Mouse (Mus musculus) small intestine, adult 2 months (tissue): ENCODE data around the gene Stx1b. TPM values are rescaled to one million over a fixed set of nuclear protein-coding genes. Genes with fewer than 3 reads are reported as not detected.

Source experiments
- H3K27ac ChIP-seq: fragments of 200-500 bp; 2 replicates; pipeline ENCODE4 v1.5.1; 2012; ENCODE audit warnings: low read depth, low read length, control low read depth, inconsistent platforms; ENCODE audit not compliant: insufficient read depth
- H3K27me3 ChIP-seq: fragments of 200-500 bp; 2 replicates; pipeline ENCODE4 v1.6.1; 2012; ENCODE audit warnings: mild to moderate bottlenecking, moderate library complexity, low read length, inconsistent platforms; ENCODE audit not compliant: control insufficient read depth, insufficient read depth
- H3K36me3 ChIP-seq: fragments of 200-500 bp; 2 replicates; pipeline ENCODE4 v1.6.1; 2012; ENCODE audit warnings: mild to moderate bottlenecking, low read length, control low read depth, inconsistent platforms; ENCODE audit not compliant: control insufficient read depth, insufficient read depth
- H3K4me1 ChIP-seq: fragments of 200-500 bp; 2 replicates; pipeline ENCODE4 v1.6.1; 2012; ENCODE audit warnings: low read length, inconsistent platforms, mixed read lengths; ENCODE audit not compliant: control insufficient read depth, insufficient read depth, insufficient read length
- H3K4me3 ChIP-seq: fragments of 200-500 bp; 2 replicates; pipeline ENCODE4 v1.5.1; 2012; ENCODE audit warnings: low read depth, mild to moderate bottlenecking, control low read depth, inconsistent platforms, low read length, moderate library complexity
- CTCF ChIP-seq: fragments of 200-500 bp; IDR thresholded peaks from 2 replicates; pipeline ENCODE4 v1.5.1; 2012; ENCODE audit warnings: low read depth, mild to moderate bottlenecking, control low read depth, inconsistent platforms, low read length, moderate library complexity, mixed read lengths; ENCODE audit not compliant: insufficient replicate concordance, insufficient read length; ENCODE audit errors: extremely low read depth
- POLR2A ChIP-seq: fragments of 200-500 bp; IDR thresholded peaks from 2 replicates; pipeline ENCODE4 v1.6.1; 2012; ENCODE audit warnings: low read depth, mild to moderate bottlenecking, control low read depth, inconsistent platforms, low read length, moderate library complexity
- WGBS: fragments of 180-500 bp; shearing (Covaris S2); methylation state at CpG from one replicate; pipeline ENCODE4 v1.1.7; 2018; 5-methylcytosine and 5-hydroxymethylcytosine counted together
- polyA plus RNA-seq: library from polyadenylated mRNA; depleted of rRNA; stranded (reverse); fragments of >200 nt; gene quantifications from 2 replicates; pipeline ENCODE4 v1.2.3, GENCODE M21; 2012

The Stx1b gene
- polyA plus RNA-seq, 1 experiment, result 1.8 TPM

DNA sequence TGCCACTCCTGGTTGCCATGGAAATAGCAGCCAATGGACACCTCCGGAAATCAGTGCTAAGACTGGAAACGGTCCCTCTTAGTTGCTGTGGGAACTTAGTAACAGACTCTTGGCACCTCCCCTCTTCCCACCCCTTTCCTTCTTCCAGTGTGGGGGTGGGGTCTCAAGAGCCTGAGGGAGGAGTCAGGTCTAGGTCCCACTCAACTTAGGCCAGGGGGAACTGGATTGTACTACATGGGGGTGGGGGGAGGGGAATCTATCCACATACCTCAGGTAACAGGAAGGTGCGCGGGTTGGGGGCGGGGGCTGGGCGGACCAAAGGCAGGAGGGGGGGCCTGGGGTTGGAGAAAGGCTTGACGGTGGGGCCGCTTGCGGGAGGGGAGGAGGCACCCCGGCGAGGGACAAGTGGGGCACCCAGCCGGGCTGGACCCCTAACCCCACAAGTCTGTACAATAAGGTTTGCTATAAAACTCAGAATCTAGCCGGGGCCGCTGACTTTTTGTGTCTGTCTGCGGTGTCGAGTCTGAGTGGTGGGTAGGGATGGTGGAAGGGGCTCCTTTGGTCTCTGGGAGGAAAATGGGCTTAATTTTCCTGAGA lies 55.3 kb downstream of the Stx1b start:
- peaks cover 9% of the 10 kb centered on the region for H3K4me1 ChIP-seq
- 3% methylated on average over 16 of the region's 16 CpGs for WGBS
- peak overlapping the region; percentile 76 for H3K27ac ChIP-seq
- TF ChIP-seq CTCF (no peak), POLR2A (no peak)
- H3K27me3 ChIP-seq, result no peaks in the 10 kb centered on the region
- H3K36me3 ChIP-seq, result peaks cover 13% of the 10 kb centered on the region
- peak overlapping the region; percentile 79 for H3K4me3 ChIP-seq

DNA sequence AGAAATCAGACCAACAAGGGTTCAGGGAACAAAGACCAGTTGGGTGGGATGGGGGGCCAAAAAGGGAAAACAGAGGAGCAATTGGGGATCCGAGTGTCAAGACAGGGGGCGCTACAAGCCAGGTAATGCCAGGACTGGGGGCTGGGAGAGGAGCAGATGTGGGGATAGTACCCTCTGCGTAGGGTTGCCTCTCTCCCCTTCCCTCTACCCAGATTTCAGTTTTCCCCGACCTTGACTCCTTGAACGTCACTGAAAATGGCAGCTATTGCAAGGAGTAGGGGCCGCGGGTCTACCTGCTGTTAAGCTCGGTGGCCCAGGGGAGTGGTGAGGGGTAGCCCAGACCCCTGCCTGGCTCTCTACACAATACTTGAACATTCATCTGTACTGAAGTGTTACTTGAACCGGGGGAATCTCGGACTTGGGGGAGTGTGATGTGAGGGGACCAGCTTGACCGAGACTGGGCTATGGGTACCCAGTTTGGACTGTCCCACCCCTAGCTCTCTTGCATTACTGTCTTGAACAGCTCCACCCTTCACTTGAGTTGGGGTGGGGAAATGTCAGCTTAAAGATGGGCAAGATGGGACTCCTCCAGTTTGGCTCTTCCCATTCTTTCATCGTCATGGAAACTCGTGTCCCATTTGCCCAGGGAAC lies 55.9 kb downstream of the Stx1b start:
- TF ChIP-seq POLR2A, result no peak
- TF ChIP-seq CTCF, result no peak
- Histone ChIP-seq H3K27me3 (no peaks in the 10 kb centered on the region), H3K36me3 (peaks cover 19% of the 10 kb centered on the region), H3K27ac (no peak overlapping the region), H3K4me1 (peaks cover 9% of the 10 kb centered on the region), H3K4me3 (no peak overlapping the region)
- WGBS, result 69% methylated on average over 13 of the region's 13 CpGs

DNA sequence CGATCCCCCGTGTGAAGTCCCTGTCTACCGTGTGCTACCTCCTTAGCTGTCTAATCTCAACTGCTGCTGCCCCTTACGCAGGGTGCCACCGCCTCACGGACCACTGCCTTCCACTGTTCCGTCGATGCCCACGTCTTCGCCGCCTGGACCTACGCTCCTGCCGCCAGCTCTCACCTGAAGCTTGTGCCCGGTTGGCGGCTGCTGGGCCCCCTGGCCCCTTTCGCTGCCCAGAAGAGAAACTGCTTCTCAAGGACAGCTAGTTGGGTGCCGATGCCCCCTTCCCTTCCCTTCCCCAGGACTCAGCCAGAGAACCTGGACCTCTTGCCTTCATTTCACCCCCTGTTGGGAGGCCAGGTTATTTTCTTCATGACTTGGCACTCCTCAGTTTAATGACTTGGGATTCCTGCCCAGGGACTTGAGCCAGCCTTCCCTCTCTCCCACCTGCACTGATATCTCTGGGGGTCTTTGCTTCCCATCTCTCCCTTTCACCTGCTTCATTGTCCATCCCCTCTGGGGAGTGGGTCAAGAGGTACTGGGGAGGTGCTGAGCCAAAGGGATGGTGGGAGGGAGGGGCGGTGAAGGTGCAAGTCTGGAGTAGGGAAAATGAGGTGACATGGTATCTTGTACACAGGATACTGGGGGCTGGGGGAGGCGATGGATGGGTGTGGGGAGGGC lies 56.5 kb downstream of the Stx1b start:
- H3K27ac ChIP-seq, result no peak overlapping the region
- H3K4me3 ChIP-seq, result no peak overlapping the region
- 95% methylated on average over 19 of the region's 19 CpGs for WGBS
- H3K36me3 ChIP-seq, result peaks cover 21% of the 10 kb centered on the region
- H3K27me3 ChIP-seq, result no peaks in the 10 kb centered on the region
- H3K4me1 ChIP-seq, result peaks cover 9% of the 10 kb centered on the region
- TF ChIP-seq CTCF, result no peak
- no peak for TF ChIP-seq POLR2A

DNA sequence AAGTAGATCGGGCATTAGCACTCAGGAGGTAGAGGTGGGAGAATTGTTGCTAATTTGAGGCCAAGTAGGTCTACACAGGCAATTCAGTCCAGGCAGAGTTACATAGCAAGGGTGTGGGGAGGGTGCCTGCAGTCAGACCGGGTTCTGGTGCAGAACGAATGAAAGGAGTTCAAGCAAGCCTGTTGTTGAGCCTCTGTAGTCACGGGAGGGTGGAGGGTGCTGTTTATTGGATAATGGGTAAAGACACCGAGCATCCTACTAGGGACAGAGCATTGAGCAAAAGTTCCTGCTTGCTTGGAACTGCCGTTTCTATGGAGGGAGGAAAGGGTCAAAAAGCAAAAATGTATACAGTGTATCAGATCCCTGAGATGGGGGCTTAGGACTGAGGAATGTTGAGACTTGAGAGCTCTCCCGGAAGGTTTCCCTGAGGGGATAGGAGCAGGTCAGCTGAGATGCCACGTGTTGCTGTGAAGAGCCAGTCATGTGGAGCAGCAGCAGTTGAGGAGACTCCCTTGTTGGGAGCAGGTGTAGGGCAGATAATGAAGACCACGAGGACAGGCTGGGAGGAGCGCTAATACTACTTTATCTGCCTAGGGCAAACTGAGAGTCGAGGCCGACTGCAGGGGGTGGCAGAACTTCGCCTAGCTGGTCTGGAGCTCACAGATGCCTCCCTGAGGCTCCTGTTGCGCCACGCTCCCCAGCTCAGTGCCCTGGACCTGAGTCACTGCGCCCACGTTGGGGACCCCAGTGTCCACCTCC lies 57.3 kb downstream of the Stx1b start:
- TF ChIP-seq CTCF (no peak), POLR2A (no peak)
- Histone ChIP-seq H3K4me3 (no peak overlapping the region), H3K36me3 (peaks cover 25% of the 10 kb centered on the region), H3K4me1 (peaks cover 9% of the 10 kb centered on the region), H3K27me3 (no peaks in the 10 kb centered on the region), H3K27ac (no peak overlapping the region)
- 73% methylated on average over 17 of the region's 17 CpGs for WGBS

DNA sequence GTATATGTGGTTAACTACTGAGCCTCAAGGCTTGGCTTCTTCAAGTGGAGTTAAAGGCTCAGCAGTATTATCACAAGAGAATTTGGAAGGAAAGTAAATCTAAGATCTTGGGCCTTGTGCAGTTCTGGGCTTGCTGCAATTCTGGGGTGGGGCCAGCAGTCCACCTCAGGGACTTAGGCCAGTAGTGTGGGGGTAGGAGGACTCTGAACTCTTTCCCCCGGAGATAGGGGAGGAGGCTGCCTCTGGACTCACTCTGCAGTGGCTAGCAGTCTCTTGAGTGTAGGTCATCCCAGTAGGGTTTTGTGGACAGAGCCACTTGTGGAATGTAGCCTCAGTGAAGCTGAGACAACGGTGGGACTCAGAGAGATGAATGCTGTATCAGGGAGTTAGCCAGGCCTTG lies 58.6 kb downstream of the Stx1b start:
- Histone ChIP-seq H3K36me3 (peaks cover 25% of the 10 kb centered on the region), H3K27ac (no peak overlapping the region), H3K27me3 (no peaks in the 10 kb centered on the region), H3K4me3 (no peak overlapping the region), H3K4me1 (peaks cover 8% of the 10 kb centered on the region)
- WGBS, result 61% methylated on average over 2 of the region's 2 CpGs
- TF ChIP-seq CTCF (no peak), POLR2A (no peak)

DNA sequence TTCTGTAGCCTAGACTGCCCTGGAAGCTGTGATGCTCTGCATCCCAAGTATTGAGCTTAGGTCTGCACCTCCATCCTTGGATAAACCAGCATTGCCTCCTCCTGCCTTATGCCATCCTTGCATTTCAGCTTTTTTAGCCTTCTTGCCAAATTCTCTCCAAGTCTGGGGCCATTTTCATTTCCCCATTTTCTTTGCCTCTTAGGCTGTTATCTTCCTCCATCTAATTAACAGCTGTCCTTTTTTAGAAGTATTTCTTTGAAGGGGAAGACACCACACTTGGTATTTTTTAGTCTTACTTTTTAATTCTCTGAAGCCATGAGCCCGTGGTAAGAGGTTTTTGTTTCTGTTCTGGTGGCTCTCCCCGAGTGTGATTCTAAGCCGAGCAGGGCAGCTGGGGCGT lies 60.7 kb downstream of the Stx1b start:
- no peak overlapping the region for H3K4me3 ChIP-seq
- no peaks in the 10 kb centered on the region for H3K27me3 ChIP-seq
- H3K27ac ChIP-seq, result no peak overlapping the region
- 90% methylated on average over 4 of the region's 4 CpGs for WGBS
- H3K4me1 ChIP-seq, result no peaks in the 10 kb centered on the region; the same call in 1 of the 2 replicates
- TF ChIP-seq CTCF (no peak), POLR2A (no peak)
- peaks cover 25% of the 10 kb centered on the region for H3K36me3 ChIP-seq

DNA sequence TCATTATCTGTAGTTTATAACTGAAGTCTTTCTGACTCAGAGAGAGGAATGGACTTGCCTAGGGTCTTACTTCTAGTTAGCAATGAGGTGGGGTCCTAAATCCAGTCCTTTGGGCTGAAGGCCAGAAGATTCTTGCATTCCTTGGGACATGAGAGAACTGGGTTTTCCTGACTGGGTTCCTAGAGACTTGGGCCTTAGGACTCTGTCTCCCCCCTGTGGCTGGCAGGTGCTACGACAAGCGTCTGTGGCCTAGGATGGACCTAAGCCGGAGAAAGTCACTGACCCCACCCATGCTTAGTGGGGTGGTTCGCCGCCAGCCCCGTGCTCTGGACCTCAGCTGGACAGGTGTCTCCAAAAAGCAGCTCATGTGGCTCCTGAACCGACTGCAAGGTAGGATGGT lies 63.3 kb downstream of the Stx1b start:
- TF ChIP-seq POLR2A, result no peak
- TF ChIP-seq CTCF, result peak; percentile 89; the same call in 1 of the 2 replicates
- H3K27ac ChIP-seq, result no peak overlapping the region
- H3K36me3 ChIP-seq, result peaks cover 27% of the 10 kb centered on the region
- no peaks in the 10 kb centered on the region for H3K27me3 ChIP-seq
- 13% methylated on average over 7 of the region's 7 CpGs for WGBS
- no peaks in the 10 kb centered on the region; the same call in 1 of the 2 replicates for H3K4me1 ChIP-seq
- H3K4me3 ChIP-seq, result no peak overlapping the region
